Mouse (Mus musculus) CH12.LX (cell line): ENCODE measurements at regions not wholly inside any gene's neighbourhood (a gene's known extent, or its start where the extent isn't known, plus 50 kb on each side); places are given as distances from the start of the nearest gene placed in this dataset.

Experiments used
- DNase-seq: peaks from one replicate; pipeline ENCODE4 v3.0.0-alpha.2; 2013; ENCODE audit errors: extremely low read depth
- H3K27ac ChIP-seq: 2 replicates; pipeline ENCODE4 v1.5.1; 2012; ENCODE audit warnings: low read depth, mild to moderate bottlenecking, control low read depth, moderate library complexity; ENCODE audit not compliant: insufficient read depth
- H3K27me3 ChIP-seq: replicated peaks from 2 replicates; pipeline ENCODE3; 2012; ENCODE audit warnings: inconsistent platforms
- H3K36me3 ChIP-seq, 2 experiments: replicated peaks in 1 of 2; 2 replicates each; pipeline versions ENCODE3 to v1.6.1; 2012; ENCODE audit warnings: inconsistent platforms in 1 of 2, low read length in 1 of 2, mild to moderate bottlenecking in 1 of 2, mixed read lengths in 1 of 2, moderate library complexity in 1 of 2; ENCODE audit not compliant: control insufficient read depth in 1 of 2, insufficient read depth in 1 of 2
- H3K4me1 ChIP-seq, 2 experiments: 2 replicates each; pipeline ENCODE4 v1.6.1; 2012; ENCODE audit warnings: inconsistent platforms in 1 of 2, moderate library complexity in 1 of 2; ENCODE audit not compliant: insufficient read depth in 2 of 2, control insufficient read depth in 1 of 2
- H3K4me2 ChIP-seq: 2 replicates; pipeline ENCODE4 v1.6.1; 2012; ENCODE audit warnings: low read depth, mild to moderate bottlenecking, control low read depth; ENCODE audit not compliant: poor library complexity, insufficient read depth, severe bottlenecking
- H3K4me3 ChIP-seq, 3 experiments: fragments of 150-350 bp in 1 of 3; sonication (generic) in 1 of 3; replicated peaks in 1 of 3; 2 replicates each; pipeline versions ENCODE3 to v1.5.1; 2011 to 2012; ENCODE audit warnings: low read depth in 2 of 3, low read length in 2 of 3, mild to moderate bottlenecking in 2 of 3, moderate library complexity in 2 of 3, control low read depth in 1 of 3, improper control_type of control experiment in 1 of 3, inconsistent platforms in 1 of 3, mixed read lengths in 1 of 3; ENCODE audit not compliant: poor library complexity in 1 of 3
- H3K79me2 ChIP-seq: replicated peaks from 2 replicates; pipeline ENCODE4 v1.6.1; 2012; ENCODE audit warnings: mild to moderate bottlenecking, moderate library complexity; ENCODE audit not compliant: control insufficient read depth, poor library complexity, insufficient read depth, severe bottlenecking; ENCODE audit errors: extremely low read depth
- H3K9ac ChIP-seq: 2 replicates; pipeline ENCODE4 v1.6.1; 2012; ENCODE audit warnings: low read depth, mild to moderate bottlenecking, control low read depth, moderate library complexity; ENCODE audit not compliant: insufficient read depth
- H3K9me3 ChIP-seq: replicated peaks from 2 replicates; pipeline ENCODE3; 2012; ENCODE audit warnings: low read length, inconsistent platforms, mixed read lengths
- BHLHE40 ChIP-seq: IDR thresholded peaks from 2 replicates; pipeline ENCODE4 v1.6.1; 2011; ENCODE audit warnings: mild to moderate bottlenecking, low read depth, low read length, improper control_type of control experiment
- CHD1 ChIP-seq: IDR thresholded peaks from 2 replicates; pipeline ENCODE4 v1.6.1; 2012; ENCODE audit warnings: low read depth, low read length, improper control_type of control experiment, inconsistent platforms
- CHD2 ChIP-seq: IDR thresholded peaks from 2 replicates; pipeline ENCODE4 v1.6.1; 2011; ENCODE audit warnings: low read length, improper control_type of control experiment
- CTCF ChIP-seq, 2 experiments: IDR thresholded peaks in 1 of 2; conservative IDR thresholded peaks in 1 of 2; 2 replicates each; pipeline ENCODE4 v1.5.1; 2011 to 2012; ENCODE audit warnings: low read depth in 2 of 2, low read length in 2 of 2, improper control_type of control experiment in 1 of 2, inconsistent platforms in 1 of 2, mild to moderate bottlenecking in 1 of 2, moderate library complexity in 1 of 2
- E2F4 ChIP-seq: IDR thresholded peaks from 2 replicates; pipeline ENCODE4 v1.6.1; 2011; ENCODE audit warnings: low read depth, low read length, improper control_type of control experiment; ENCODE audit not compliant: insufficient replicate concordance
- ETS1 ChIP-seq: conservative IDR thresholded peaks from 2 replicates; pipeline ENCODE4 v1.6.1; 2012; ENCODE audit warnings: low read depth, mild to moderate bottlenecking, inconsistent platforms, low read length, improper control_type of control experiment, moderate library complexity
- GABPA ChIP-seq: IDR thresholded peaks from 2 replicates; pipeline ENCODE4 v1.6.1; 2012; ENCODE audit warnings: low read depth, low read length, improper control_type of control experiment, inconsistent platforms; ENCODE audit not compliant: insufficient replicate concordance
- HCFC1 ChIP-seq: IDR thresholded peaks from 2 replicates; pipeline ENCODE4 v1.6.1; 2012; ENCODE audit warnings: low read depth, mild to moderate bottlenecking, inconsistent platforms, low read length, improper control_type of control experiment
- JUN ChIP-seq: IDR thresholded peaks from 2 replicates; pipeline ENCODE4 v1.6.1; 2011; ENCODE audit warnings: low read depth, mild to moderate bottlenecking, low read length, improper control_type of control experiment, moderate library complexity; ENCODE audit not compliant: insufficient read depth
- KAT2A ChIP-seq: IDR thresholded peaks from 2 replicates; pipeline ENCODE4 v1.6.1; 2012; ENCODE audit warnings: low read length, improper control_type of control experiment, inconsistent platforms; ENCODE audit not compliant: insufficient replicate concordance
- MAFK ChIP-seq: IDR thresholded peaks from 2 replicates; pipeline ENCODE4 v1.6.1; 2011; ENCODE audit warnings: low read length, improper control_type of control experiment; ENCODE audit not compliant: insufficient replicate concordance
- MAX ChIP-seq: IDR thresholded peaks from 2 replicates; pipeline ENCODE4 v1.6.1; 2011; ENCODE audit warnings: low read length, improper control_type of control experiment
- MAZ ChIP-seq: IDR thresholded peaks from 2 replicates; pipeline ENCODE4 v1.6.1; 2012; ENCODE audit warnings: low read depth, mild to moderate bottlenecking, inconsistent platforms, low read length, improper control_type of control experiment, moderate library complexity
- MYC ChIP-seq: IDR thresholded peaks from 2 replicates; pipeline ENCODE4 v1.6.1; 2011; ENCODE audit warnings: low read depth, mild to moderate bottlenecking, improper control_type of control experiment, low read length
- POLR2A ChIP-seq: IDR thresholded peaks from 2 replicates; pipeline ENCODE4 v1.6.1; 2011; ENCODE audit warnings: low read depth, mild to moderate bottlenecking, improper control_type of control experiment, low read length
- RCOR1 ChIP-seq: conservative IDR thresholded peaks from 2 replicates; pipeline ENCODE4 v1.6.1; 2012; ENCODE audit warnings: low read depth, mild to moderate bottlenecking, inconsistent platforms, low read length, improper control_type of control experiment
- SIN3A ChIP-seq: IDR thresholded peaks from 2 replicates; pipeline ENCODE4 v1.6.1; 2012; ENCODE audit warnings: low read length, improper control_type of control experiment, inconsistent platforms
- TBP ChIP-seq: conservative IDR thresholded peaks from 2 replicates; pipeline ENCODE4 v1.6.1; 2011; ENCODE audit warnings: low read depth, low read length, improper control_type of control experiment
- TCF12 ChIP-seq: IDR thresholded peaks from 2 replicates; pipeline ENCODE4 v1.6.1; 2014; ENCODE audit warnings: low read depth, mild to moderate bottlenecking, inconsistent platforms, low read length, improper control_type of control experiment
- UBTF ChIP-seq: IDR thresholded peaks from 2 replicates; pipeline ENCODE4 v1.6.1; 2012; ENCODE audit warnings: low read depth, mild to moderate bottlenecking, inconsistent platforms, low read length, improper control_type of control experiment, moderate library complexity
- ZKSCAN1 ChIP-seq: IDR thresholded peaks from 2 replicates; pipeline ENCODE4 v1.6.1; 2012; ENCODE audit warnings: low read depth, inconsistent platforms, low read length, improper control_type of control experiment, borderline replicate concordance
- ZNF384 ChIP-seq: IDR thresholded peaks from 2 replicates; pipeline ENCODE4 v1.6.1; 2012; ENCODE audit warnings: low read depth, low read length, improper control_type of control experiment, inconsistent platforms
- dilution Hi-C: fragments of 300-500 bp; cut with MboI; formaldehyde crosslinking; loops from 2 replicates; pipeline ENCODE4 v1.14.3; 2020; ENCODE audit warnings: low sequenced_read_pairs; ENCODE audit not compliant: extremely low pct_unique_long_range_greater_than_20kb, extremely low pct_ligation_motif_present
- in situ Hi-C: fragments of 300-500 bp; cut with MboI; formaldehyde crosslinking; loops from 3 replicates; pipeline ENCODE4 v1.14.3; 2019; ENCODE audit warnings: low sequenced_read_pairs, low pct_ligation_motif_present, low pct_unique_long_range_greater_than_20kb, mixed read lengths

DNA sequence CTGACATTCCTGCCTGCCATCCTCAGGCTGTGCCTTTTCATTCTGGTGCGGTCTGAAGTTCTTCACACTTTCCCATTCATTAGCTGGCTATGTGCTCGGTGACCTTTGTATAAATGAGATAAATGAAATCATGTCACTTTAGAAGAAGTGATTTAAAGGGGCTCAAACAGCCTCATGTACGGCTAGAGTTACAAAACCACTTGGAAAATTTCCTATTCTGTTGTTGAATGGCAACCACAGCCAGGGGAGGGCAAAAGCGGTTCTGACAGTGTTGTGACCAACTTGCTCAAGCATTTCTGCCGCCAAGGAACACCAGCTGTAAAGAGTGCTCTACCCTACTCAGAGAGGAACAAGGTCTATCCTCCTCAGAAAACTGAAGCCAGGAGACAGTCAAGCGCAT lies 128.4 kb downstream of the Irs2 start:
- Histone ChIP-seq H3K9me3 (no peaks in the 10 kb centered on the region), H3K4me2 (no peak overlapping the region), H3K27me3 (no peaks in the 10 kb centered on the region), H3K4me1 (peaks cover 0 to 7% of the 10 kb centered on the region in 2 experiments; a peak in 1 of 4 replicates), H3K36me3 (no peaks in the 10 kb centered on the region), H3K4me3 (no peak overlapping the region), H3K79me2 (no peaks in the 10 kb centered on the region), H3K9ac (no peak overlapping the region), H3K27ac (no peak overlapping the region)
- dilution Hi-C loops = no loop called here
- no peak for DNase-seq
- TF ChIP-seq JUN (no peak), HCFC1 (no peak), GABPA (no peak), UBTF (no peak)
- in situ Hi-C loops = no loop called here

DNA sequence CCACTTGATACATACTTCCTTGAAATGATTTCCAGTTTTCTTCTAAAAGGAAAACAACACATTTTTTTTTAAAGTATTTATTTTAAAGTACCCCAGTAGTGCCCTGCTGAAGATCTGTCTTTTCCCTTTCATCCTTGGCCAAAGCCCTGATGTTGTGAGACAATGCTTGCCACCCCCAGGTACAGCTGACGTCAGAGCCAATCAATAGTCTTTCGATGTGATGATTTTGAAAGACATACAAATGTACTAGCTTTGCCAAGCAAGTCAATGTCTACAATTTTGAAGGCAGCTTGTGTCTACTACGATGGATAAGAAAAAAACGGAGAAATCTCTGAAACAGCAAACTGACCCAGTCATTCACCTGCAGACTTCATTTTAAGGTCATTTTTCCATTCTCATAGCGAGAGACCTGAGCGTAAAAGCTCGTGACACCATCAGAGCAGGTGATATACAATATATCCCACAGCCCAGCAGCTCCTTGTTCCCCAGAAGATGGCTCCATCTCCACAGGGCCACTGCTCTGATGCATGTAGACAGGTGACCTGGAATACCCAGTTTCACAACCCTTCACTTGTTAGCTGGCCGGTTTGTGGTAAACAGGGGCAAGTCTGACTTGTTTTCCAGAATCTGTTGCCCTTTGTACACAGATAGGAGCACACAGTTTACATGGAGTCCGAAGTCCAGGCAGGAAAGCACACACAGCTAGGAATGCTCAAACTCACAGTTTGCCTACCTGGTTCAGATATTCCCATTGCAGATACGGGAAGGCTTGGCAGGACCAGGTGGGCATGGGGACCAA lies 129.0 kb downstream of the Irs2 start:
- dilution Hi-C loops = no loop called here

DNA sequence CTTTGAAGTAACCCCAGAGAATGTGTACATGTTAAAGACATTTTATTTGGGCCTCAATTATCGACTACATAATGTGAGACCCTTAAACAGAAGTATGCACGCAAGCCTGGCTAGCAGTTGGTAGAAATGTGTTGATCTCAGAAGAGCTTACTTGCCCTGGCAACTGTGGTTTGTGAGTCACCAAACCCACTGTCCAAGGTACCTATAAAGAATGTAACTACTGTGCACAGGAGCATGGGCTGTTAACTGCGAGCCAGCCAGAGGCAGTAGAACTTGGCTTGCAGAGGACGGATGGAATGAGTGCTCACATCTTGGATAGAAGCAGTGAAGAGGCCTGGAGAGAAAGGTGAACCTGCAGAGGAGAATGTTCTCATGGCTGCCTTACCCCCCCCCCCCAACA lies 129.9 kb downstream of the Irs2 start:
- Histone ChIP-seq H3K9ac (no peak overlapping the region), H3K36me3 (no peaks in the 10 kb centered on the region), H3K4me2 (no peak overlapping the region), H3K79me2 (no peaks in the 10 kb centered on the region), H3K4me3 (no peak overlapping the region), H3K4me1 (peaks cover 0 to 7% of the 10 kb centered on the region in 2 experiments; a peak in 1 of 4 replicates), H3K27me3 (no peaks in the 10 kb centered on the region), H3K27ac (no peak overlapping the region), H3K9me3 (no peaks in the 10 kb centered on the region)
- TF ChIP-seq POLR2A (no peak), CHD2 (no peak), UBTF (no peak), ZKSCAN1 (no peak), CTCF (conservative IDR thresholded peaks at IDR 0.05 in 1 of 2, IDR thresholded peaks at IDR 0.05 in 1 of 2; ENCODE audit: low read depth in 2 of 2, low read length in 2 of 2) (no peak), MAX (no peak), GABPA (no peak), JUN (no peak), E2F4 (no peak), MAZ (no peak), TCF12 (no peak), TBP (no peak), MAFK (no peak), ZNF384 (no peak), MYC (no peak), CHD1 (no peak), ETS1 (no peak), RCOR1 (no peak), SIN3A (no peak), KAT2A (no peak)
- in situ Hi-C loops (no loop called here), dilution Hi-C loops (no loop called here)
- DNase-seq = no peak

More for the DNA sequence above, 129.0 kb downstream of the Irs2 start:
- no peak overlapping the region for H3K4me2 ChIP-seq
- H3K4me1 ChIP-seq = peaks cover 0 to 7% of the 10 kb centered on the region in 2 experiments; a peak in 1 of 4 replicates
- no peak overlapping the region for H3K27ac ChIP-seq
- TF ChIP-seq TBP (no peak), SIN3A (no peak), KAT2A (no peak), BHLHE40 (no peak), MAX (no peak)
- H3K9ac ChIP-seq = no peak overlapping the region
- no peak for DNase-seq
- in situ Hi-C loops = no loop called here
- no peak overlapping the region for H3K4me3 ChIP-seq
- no peaks in the 10 kb centered on the region for H3K27me3 ChIP-seq
- H3K36me3 ChIP-seq = no peaks in the 10 kb centered on the region
- H3K9me3 ChIP-seq = no peaks in the 10 kb centered on the region
- H3K79me2 ChIP-seq = no peaks in the 10 kb centered on the region
